Mouse (Mus musculus): Measurements from ENCODE around the gene Gm6763. TPM values are rescaled to one million over a fixed set of nuclear protein-coding genes. Genes with fewer than 3 reads are reported as not detected.
"Not testable (repeated sequence)": the region's sequence is repeated elsewhere in the genome, so short reads cannot be mapped to it uniquely, and the experiment has no call there.

The Gm6763 gene
- total RNA-seq (2021): not detected
- long read RNA-seq, experiment 1: 0 reads
- long read RNA-seq, experiment 2: 0 reads

GRCm38 (mm10) chr10:104151197-104151596, at the start of gene Gm6763:
Gm6763 (plus strand) TSS chr10:104151497.
- DNase-seq (ENCODE audit: low spot score in 2 of 2): not testable (repeated sequence)

- DNase-seq (ENCODE audit: low spot score in 2 of 2): no peak
Observed at GRCm38 (mm10) chr10:104110044-104110443, 41.3 kb upstream of the Gm6763 start.

- no peak for DNase-seq (ENCODE audit: low spot score in 2 of 2)
Observed at GRCm38 (mm10) chr10:104118312-104118711, 33.0 kb upstream of the Gm6763 start.

- not testable (repeated sequence) for DNase-seq (ENCODE audit: low spot score in 2 of 2)
Observed at GRCm38 (mm10) chr10:104142687-104143086, 8.6 kb upstream of the Gm6763 start, which contains the start of gene Gm21293. Gm21293 (plus strand) TSS chr10:104142987.

- not testable (repeated sequence) for DNase-seq (ENCODE audit: low spot score in 2 of 2)
Observed at GRCm38 (mm10) chr10:104159706-104160105, 8.4 kb downstream of the Gm6763 start, which contains the start of gene Gm8764. Gm8764 (plus strand) TSS chr10:104160006.

- DNase-seq (ENCODE audit: low spot score in 2 of 2): not testable (repeated sequence)
Observed at GRCm38 (mm10) chr10:104168215-104168614, 16.9 kb downstream of the Gm6763 start, which contains the start of gene Gm21304. Gm21304 (plus strand) TSS chr10:104168515.

GRCm38 (mm10) chr10:104176724-104177123, 25.4 kb downstream of the Gm6763 start, which contains the start of gene Gm21312:
Gm21312 (plus strand) TSS chr10:104177024.
- not testable (repeated sequence) for DNase-seq (ENCODE audit: low spot score in 2 of 2)

GRCm38 (mm10) chr10:104185233-104185632, 33.9 kb downstream of the Gm6763 start, which contains the start of gene Gm20765:
Gm20765 (plus strand) TSS chr10:104185533.
- DNase-seq (ENCODE audit: low spot score in 2 of 2): not testable (repeated sequence)

GRCm38 (mm10) chr10:104193742-104194141, 42.4 kb downstream of the Gm6763 start, which contains the start of gene Gm4340:
Gm4340 (plus strand) TSS chr10:104194042.
- not testable (repeated sequence) for DNase-seq (ENCODE audit: low spot score in 2 of 2)

Other genes starting within 250 kb of the Gm6763 start
- not detected for gene Gm21293, start 8.5 kb upstream of the Gm6763 start, total RNA-seq (2021)
- not detected for gene Gm8764, start 8.5 kb downstream of the Gm6763 start, total RNA-seq (2021)
- not detected for gene Gm21304, start 17.0 kb downstream of the Gm6763 start, total RNA-seq (2021)
- not detected for gene Gm21312, start 25.5 kb downstream of the Gm6763 start, total RNA-seq (2021)
- not detected for gene Gm20765, start 34.0 kb downstream of the Gm6763 start, total RNA-seq (2021)
- not detected for gene Gm4340, start 42.5 kb downstream of the Gm6763 start, total RNA-seq (2021)